Mouse (Mus musculus) ES-Bruce4 (cell line): ENCODE data around the gene Plcl1.

Experiments used
- CTCF ChIP-seq: IDR thresholded peaks from one replicate; pipeline ENCODE4 v1.8.1; 2011; ENCODE audit warnings: low read depth, low read length
- POLR2A ChIP-seq: IDR thresholded peaks from one replicate; pipeline ENCODE4 v1.8.1; 2011; ENCODE audit warnings: low read length; ENCODE audit not compliant: insufficient read depth

DNA sequence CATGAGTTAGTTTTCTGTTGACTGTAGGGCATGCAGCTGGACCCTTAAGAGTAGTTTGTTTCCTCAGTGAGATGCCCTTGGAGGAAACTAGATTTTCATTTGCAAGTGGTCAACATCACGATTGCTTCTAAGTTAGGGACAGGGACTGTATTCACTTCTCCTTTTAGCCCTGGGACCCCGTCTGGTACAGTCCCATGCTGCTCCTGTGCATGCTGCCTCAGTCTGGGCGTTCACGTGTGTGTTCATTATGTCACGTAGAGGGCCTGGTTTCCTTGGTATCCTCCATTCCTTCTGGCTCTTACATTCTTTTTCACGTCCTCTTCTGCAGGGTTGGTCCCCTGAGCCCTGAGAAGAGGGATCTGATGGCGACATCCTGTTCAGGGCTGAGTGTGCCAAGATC, 69.3 kb downstream of the Plcl1 start:
- TF ChIP-seq POLR2A (no peak), CTCF (no peak)
